Mouse (Mus musculus): ENCODE measurements around the gene Epx.

DNA sequence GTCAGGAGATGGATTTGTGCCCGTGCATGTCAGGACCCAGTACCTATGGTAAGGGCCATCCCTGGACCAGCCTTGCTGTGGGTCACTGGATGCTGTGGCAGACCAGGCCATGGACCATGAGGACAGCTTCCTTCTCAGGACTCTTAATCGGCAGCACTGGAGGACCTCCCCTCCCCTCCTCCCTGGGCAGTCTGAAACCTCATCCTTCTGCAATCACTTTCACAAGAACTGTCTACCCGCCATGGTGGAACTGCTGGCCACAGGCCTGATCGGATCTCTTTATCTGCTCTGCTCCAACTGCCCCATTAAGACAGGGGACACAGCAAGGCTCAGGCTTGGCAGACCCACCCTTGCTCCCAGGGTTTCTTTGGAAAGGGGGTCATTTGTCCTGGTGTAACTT is 6.4 kb upstream of the Epx start:
- TF ChIP-seq EP300 (IDR thresholded peaks at IDR 0.05; ENCODE audit: low read depth) (no peak), CTCF (IDR thresholded peaks at IDR 0.05; ENCODE audit: low read depth) (no peak)
